Mouse (Mus musculus) heart, postnatal 0 days (tissue): ENCODE data around the gene Selenot.

ENCODE experiments used
- CTCF ChIP-seq: IDR thresholded peaks from 2 replicates; pipeline ENCODE4 v1.5.1; 2016; ENCODE audit warnings: antibody characterized with exemption, control low read depth, low read depth
- EP300 ChIP-seq: IDR thresholded peaks from 2 replicates; pipeline ENCODE4 v1.6.1; 2016; ENCODE audit warnings: antibody characterized with exemption, low read depth

GRCm38 (mm10) chr3:58577506-58578050, 1.1 kb downstream of the Selenot start:
- TF ChIP-seq EP300, result no peak
- TF ChIP-seq CTCF, result no peak
